Mouse (Mus musculus): Measurements from ENCODE around the gene H2-Ob.

GRCm38 (mm10) chr17:34207456-34207855 lies 31.2 kb upstream of the H2-Ob start:
- no peak for TF ChIP-seq CTCF (IDR thresholded peaks at IDR 0.05; ENCODE audit: extremely low read depth, insufficient read depth, low read length)
- TF ChIP-seq POLR2A (IDR thresholded peaks at IDR 0.05; ENCODE audit: extremely low read depth, insufficient read depth, low read length), result no peak

Measured in cortical plate, adult 2 months (tissue).